Mouse (Mus musculus): ENCODE results near the gene Pola1.
"Not testable (repeated sequence)": the region's sequence is repeated elsewhere in the genome, so short reads cannot be mapped to it uniquely, and the experiment has no call there.

The Pola1 gene

GRCm38 (mm10) chrX:93429738-93430260 is 202.2 kb downstream of the Pola1 start:
- DNase-seq (ENCODE audit: low spot score), result peak; percentile 0

GRCm38 (mm10) chrX:93428956-93429737 is 202.8 kb downstream of the Pola1 start:
- peak; percentile 34 for DNase-seq (ENCODE audit: low spot score)

- not testable (repeated sequence) for DNase-seq (ENCODE audit: low spot score)
These were observed 231.1 kb downstream of the Pola1 start for GRCm38 (mm10) chrX:93400871-93401270.

GRCm38 (mm10) chrX:93397089-93397488 is 234.9 kb downstream of the Pola1 start:
- DNase-seq (ENCODE audit: low spot score), result no peak

- no peak for DNase-seq (ENCODE audit: low spot score)
These were observed 254.5 kb downstream of the Pola1 start for GRCm38 (mm10) chrX:93377285-93377972.

GRCm38 (mm10) chrX:93373503-93373902 is 258.5 kb downstream of the Pola1 start:
- DNase-seq (ENCODE audit: low spot score), result no peak

- no peak for DNase-seq (ENCODE audit: low spot score)
These were observed 262.2 kb downstream of the Pola1 start for GRCm38 (mm10) chrX:93369708-93370107.

- DNase-seq (ENCODE audit: low spot score), result no peak
These were observed 263.7 kb downstream of the Pola1 start for GRCm38 (mm10) chrX:93368211-93368610.

- DNase-seq (ENCODE audit: low spot score), result no peak
These were observed 310.6 kb downstream of the Pola1 start for GRCm38 (mm10) chrX:93321336-93321735.

GRCm38 (mm10) chrX:93319979-93320378 is 312.0 kb downstream of the Pola1 start:
- no peak for DNase-seq (ENCODE audit: low spot score)

- DNase-seq (ENCODE audit: low spot score), result no peak
These were observed 314.4 kb downstream of the Pola1 start for GRCm38 (mm10) chrX:93317577-93317976.

- DNase-seq (ENCODE audit: low spot score), result no peak
These were observed 326.2 kb downstream of the Pola1 start for GRCm38 (mm10) chrX:93305780-93306179.

- peak; percentile 18 for DNase-seq (ENCODE audit: low spot score)
These were observed 330.2 kb downstream of the Pola1 start for GRCm38 (mm10) chrX:93301798-93302197.

GRCm38 (mm10) chrX:93300183-93300815 is 331.7 kb downstream of the Pola1 start:
- peak; percentile 18 for DNase-seq (ENCODE audit: low spot score)

- no peak for DNase-seq (ENCODE audit: low spot score)
These were observed 332.2 kb downstream of the Pola1 start for GRCm38 (mm10) chrX:93299771-93300170.

GRCm38 (mm10) chrX:93299046-93299626 is 332.8 kb downstream of the Pola1 start:
- DNase-seq (ENCODE audit: low spot score), result peak; percentile 9

GRCm38 (mm10) chrX:93297001-93297441 is 334.9 kb downstream of the Pola1 start:
- DNase-seq (ENCODE audit: low spot score), result peak; percentile 37

- peak; percentile 25 for DNase-seq (ENCODE audit: low spot score)
These were observed 336.1 kb downstream of the Pola1 start for GRCm38 (mm10) chrX:93295819-93296218.

GRCm38 (mm10) chrX:93294736-93295490 is 337.0 kb downstream of the Pola1 start:
- peak; percentile 31 for DNase-seq (ENCODE audit: low spot score)

- DNase-seq (ENCODE audit: low spot score), result peak; percentile 13
These were observed 339.9 kb downstream of the Pola1 start for GRCm38 (mm10) chrX:93292031-93292430.

- peak; percentile 30 for DNase-seq (ENCODE audit: low spot score)
These were observed 342.0 kb downstream of the Pola1 start for GRCm38 (mm10) chrX:93289851-93290380.

Measured in embryo, embryonic 10.5 days (tissue).